Mouse (Mus musculus) retina, embryonic 14.5 days (tissue): ENCODE results near the gene Suds3.

Source experiments
- DNase-seq: peaks from one replicate; pipeline ENCODE4 v3.0.0-alpha.2; 2015; ENCODE audit warnings: low spot score

Gene Suds3

DNA sequence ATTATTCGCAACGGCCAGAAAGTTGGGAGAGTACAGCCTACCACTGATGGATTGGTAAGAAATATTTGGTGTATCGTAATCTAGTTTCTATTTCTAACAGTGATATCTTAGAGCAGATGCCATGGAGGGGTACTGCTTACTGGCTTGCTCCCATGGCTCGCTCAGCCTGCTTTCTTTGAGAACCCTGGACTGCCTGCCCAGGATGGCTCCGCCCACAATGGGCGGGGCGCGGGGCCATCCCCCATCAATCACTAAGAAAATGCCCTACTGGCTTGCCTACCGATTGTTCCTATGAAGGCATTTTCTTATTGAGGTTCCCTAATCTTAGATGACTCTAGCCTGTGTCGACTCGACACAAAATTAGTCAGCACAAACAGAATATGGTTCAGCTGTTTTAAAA is 73.3 kb downstream of the Suds3 start:
- no peak for DNase-seq
